ENCODE assay signal across 24 mouse cellular contexts in genomic region chr19:11119338-11119737, GRCm38 (mm10). TPM values are rescaled to one million over a fixed set of nuclear protein-coding genes. Genes with fewer than 3 reads are reported as not detected.
DNase-seq lines count a peak whose midpoint lies in the region; TF ChIP-seq lines count a peak whose summit lies in the region.
"Had no signal": no experiment of that assay in that cellular context is flagged by ENCODE, and none has a peak within 500 bp of the region (broad histone marks: within the 10 kb centered on the region; RNA-seq: fewer than 3 reads in every experiment).

No protein-coding gene starts in this region.

- no peak for TF ChIP-seq CTCF in cerebellum, adult 2 months (IDR thresholded peaks at IDR 0.05; ENCODE audit: borderline replicate concordance, insufficient read depth, low read depth, low read length)

- no peaks in the 10 kb centered on the region for H3K4me1 ChIP-seq in cerebellum, adult 2 months (ENCODE audit: control insufficient read depth, insufficient read depth, low read length)
- H3K4me1 ChIP-seq: heart, embryonic 15.5 days; hindbrain, embryonic 12.5 days; limb, embryonic 15.5 days; megakaryocyte, embryonic 14.5 days; neural tube, embryonic 15.5 days had no signal

- no peak overlapping the region for H3K4me3 ChIP-seq in cerebellum, adult 2 months (replicated peaks; ENCODE audit: insufficient read depth, low read depth, low read length)
- H3K4me3 ChIP-seq: heart, embryonic 15.5 days; hindbrain, embryonic 12.5 days; limb, embryonic 15.5 days; megakaryocyte, embryonic 14.5 days; neural tube, embryonic 15.5 days had no signal

- no peaks in the 10 kb centered on the region for H3K27me3 ChIP-seq in cerebellum, adult 2 months (ENCODE audit: control insufficient read depth, insufficient read depth, low read length)
- H3K27me3 ChIP-seq: heart, embryonic 15.5 days; hindbrain, embryonic 12.5 days; limb, embryonic 15.5 days had no signal

- DNase-seq in layer of hippocampus, adult 11-12 months (ENCODE audit: low spot score): peak; percentile 17
- no peak for DNase-seq in layer of hippocampus, postnatal 10 days (ENCODE audit: low spot score in 2 of 2)
- DNase-seq in right cerebral cortex, adult 2 months (ENCODE audit: low spot score in 2 of 2): peak; percentile 3 to 6
- no peak for DNase-seq in right cerebral cortex, postnatal 4 days
- peak; percentile 43 for DNase-seq in layer of hippocampus, adult 9-10 months (ENCODE audit: low spot score)
- peak; percentile 65 for DNase-seq in telencephalon, adult 2 months (ENCODE audit: low read depth, low spot score)
- no peak for DNase-seq in gastrocnemius, adult 18-20 months (ENCODE audit: low spot score)
- no peak for DNase-seq in cerebellum, adult 2 months
- DNase-seq: cerebellum, adult 11-12 months; gastrocnemius, postnatal 36 days; kidney, postnatal 14 days; thymus, postnatal 25 days had no signal

- no peak overlapping the region for H3K27ac ChIP-seq in cerebellum, adult 2 months (ENCODE audit: insufficient read depth, low read length)
- H3K27ac ChIP-seq: heart, embryonic 15.5 days; hindbrain, embryonic 12.5 days; limb, embryonic 15.5 days; neural tube, embryonic 15.5 days had no signal

- 70% methylated on average over 2 of the region's 2 CpGs for WGBS in cerebellum, adult 2 months

- no peak for TF ChIP-seq POLR2A in cerebellum, adult 2 months (IDR thresholded peaks at IDR 0.05; ENCODE audit: borderline replicate concordance, insufficient read depth, low read length)

RNA-seq across cellular contexts. Expression of gene 1700017D01Rik, which starts 11.3 kb away (rescaled TPM):
- not detected for total RNA-seq in layer of hippocampus, postnatal 10 days (2021)
- not detected for total RNA-seq in gastrocnemius, adult 18-20 months (2021)
- not detected in 2 replicates for polyA plus RNA-seq in cerebellum, adult 2 months (2012; rRNA removed)
- total RNA-seq: adrenal gland, postnatal 4 days; gastrocnemius, postnatal 36 days; left cerebral cortex, postnatal 10 days; MEL; midbrain, postnatal 0 days had no signal
- polyA plus RNA-seq: forebrain, embryonic 14.5 days; heart, embryonic 15.5 days; hindbrain, embryonic 12.5 days; intestine, postnatal 0 days; limb, embryonic 15.5 days; midbrain, postnatal 0 days; neural tube, embryonic 15.5 days; stomach, embryonic 16.5 days had no signal

RNA-seq across cellular contexts. Expression of gene Ms4a8a, which starts 38.4 kb away (rescaled TPM):
- not detected for total RNA-seq in layer of hippocampus, postnatal 10 days (2021)
- total RNA-seq in gastrocnemius, adult 18-20 months (2021): under 1 TPM; 0.69 to 0.84 TPM
- polyA plus RNA-seq in cerebellum, adult 2 months (2012; rRNA removed): not detected in 2 replicates
- total RNA-seq: MEL; midbrain, postnatal 0 days had no signal
- polyA plus RNA-seq: forebrain, embryonic 14.5 days; hindbrain, embryonic 12.5 days; limb, embryonic 15.5 days; midbrain, postnatal 0 days; neural tube, embryonic 15.5 days had no signal

RNA-seq across cellular contexts. Expression of gene 1700025F22Rik, which starts 45.8 kb away (rescaled TPM):
- not detected for total RNA-seq in layer of hippocampus, postnatal 10 days (2021)
- total RNA-seq in gastrocnemius, adult 18-20 months (2021): not detected
- not detected in 2 replicates for polyA plus RNA-seq in cerebellum, adult 2 months (2012; rRNA removed)
- total RNA-seq: adrenal gland, postnatal 4 days; gastrocnemius, postnatal 36 days; left cerebral cortex, postnatal 10 days; MEL; midbrain, postnatal 0 days had no signal
- polyA plus RNA-seq: forebrain, embryonic 14.5 days; heart, embryonic 15.5 days; hindbrain, embryonic 12.5 days; intestine, postnatal 0 days; limb, embryonic 15.5 days; midbrain, postnatal 0 days; neural tube, embryonic 15.5 days; stomach, embryonic 16.5 days had no signal

Comparison
In these comparisons a context has a peak if more than half of its experiments do, and no peak if none do; other contexts are left out.
1. DNase-seq: peak in layer of hippocampus, adult 11-12 months (single experiment), right cerebral cortex, adult 2 months (2 of 2), layer of hippocampus, adult 9-10 months (single experiment) and telencephalon, adult 2 months (single experiment); none in layer of hippocampus, postnatal 10 days (0 of 2), right cerebral cortex, postnatal 4 days (single experiment), gastrocnemius, adult 18-20 months (single experiment) and cerebellum, adult 2 months (0 of 2).